Mouse (Mus musculus): ENCODE results near the gene Slc2a12. TPM values are rescaled to one million over a fixed set of nuclear protein-coding genes. Genes with fewer than 3 reads are reported as not detected.
A peak's percentile ranks its signal among the peaks of the same experiment; 100 is the strongest.

Gene Slc2a12
- polyA plus RNA-seq, 1 experiment from 2014 or later, result 6.8 TPM

DNA sequence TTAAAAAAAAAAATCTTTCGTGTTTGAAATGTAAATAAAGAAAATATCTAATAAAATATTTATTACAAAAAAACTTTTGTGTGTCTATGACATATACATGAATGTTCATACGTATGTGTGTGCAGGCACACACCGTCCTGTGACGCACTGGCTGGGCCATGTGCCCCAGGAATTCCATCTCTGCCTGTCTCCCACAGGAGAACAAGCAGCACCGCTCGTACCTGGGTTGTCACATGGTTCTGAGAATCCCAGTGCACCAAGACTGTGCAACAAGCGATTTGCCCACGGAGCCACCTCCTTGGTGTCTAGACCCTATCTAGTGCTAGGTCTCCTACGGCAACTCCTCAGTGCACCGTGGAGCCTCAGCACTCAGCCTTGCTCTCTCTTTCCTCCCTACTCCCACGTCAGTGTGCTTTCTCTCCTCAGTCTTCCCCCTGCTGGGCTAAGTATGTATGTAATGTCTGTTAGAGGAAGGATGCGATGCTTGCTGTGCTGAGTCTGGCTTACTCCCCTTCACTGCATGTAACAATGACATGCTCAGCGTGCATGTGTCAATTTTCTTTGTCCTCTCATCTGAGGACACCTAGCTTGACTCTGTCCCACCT lies 65.5 kb downstream of the Slc2a12 start:
- H3K36me3 ChIP-seq, result peaks cover 48% of the 10 kb centered on the region
- H3K9me3 ChIP-seq, result no peaks in the 10 kb centered on the region
- no peak overlapping the region for H3K4me2 ChIP-seq
- no peak overlapping the region for H3K27ac ChIP-seq (replicated peaks)
- WGBS, result 73% methylated on average over 13 of the region's 13 CpGs
- H3K4me3 ChIP-seq, result no peak overlapping the region
- ATAC-seq (ENCODE audit: low FRiP score, low read depth), result no peak
- H3K4me1 ChIP-seq (replicated peaks), result no peaks in the 10 kb centered on the region
- H3K27me3 ChIP-seq, result no peaks in the 10 kb centered on the region
- H3K9ac ChIP-seq, result no peak overlapping the region

DNA sequence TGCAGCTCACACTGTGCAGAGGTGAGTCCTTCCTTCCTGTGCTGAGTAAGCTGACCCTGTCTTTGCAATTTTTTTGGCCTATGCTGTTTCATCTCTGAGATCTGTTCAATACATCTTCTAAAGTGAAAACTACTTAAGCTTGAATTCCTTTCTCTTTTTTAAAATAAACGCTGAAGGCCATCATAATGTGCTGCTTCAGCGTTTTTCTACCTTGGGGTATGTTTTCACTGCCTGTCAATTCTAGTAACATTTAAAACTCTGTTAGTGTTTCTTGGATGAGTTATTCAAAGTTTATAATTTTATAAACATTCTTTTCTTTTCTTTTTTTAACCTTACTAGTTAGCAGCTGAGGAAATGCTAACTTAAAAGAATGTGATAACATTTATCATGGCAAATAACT lies 68.1 kb downstream of the Slc2a12 start:
- H3K27ac ChIP-seq (replicated peaks), result no peak overlapping the region
- ATAC-seq (ENCODE audit: low FRiP score, low read depth), result no peak
- H3K9ac ChIP-seq, result no peak overlapping the region
- no peak overlapping the region for H3K4me2 ChIP-seq
- H3K9me3 ChIP-seq, result no peaks in the 10 kb centered on the region
- no peaks in the 10 kb centered on the region for H3K4me1 ChIP-seq (replicated peaks)
- H3K36me3 ChIP-seq, result peaks cover 24% of the 10 kb centered on the region
- H3K27me3 ChIP-seq, result no peaks in the 10 kb centered on the region
- 88% methylated on average over 2 of the region's 2 CpGs for WGBS
- H3K4me3 ChIP-seq, result no peak overlapping the region

DNA sequence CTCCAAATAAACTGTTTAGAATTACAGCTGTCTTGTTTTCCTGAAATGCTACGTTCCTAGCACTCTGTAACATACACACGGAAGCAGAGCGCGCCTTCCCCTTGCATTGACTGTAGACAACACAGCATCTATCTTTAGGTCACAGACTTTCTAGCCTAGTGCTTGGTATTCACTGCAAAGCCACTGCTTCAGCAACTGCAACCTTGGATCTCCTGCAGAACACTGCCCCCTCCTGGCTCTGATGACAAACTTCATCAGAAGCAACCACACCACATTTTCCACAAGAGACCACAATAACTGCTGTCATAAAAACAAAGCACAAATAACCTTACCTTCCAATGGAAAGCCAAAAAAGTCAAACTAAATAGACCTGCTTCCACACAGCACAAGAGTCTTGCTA lies 69.7 kb downstream of the Slc2a12 start:
- H3K27ac ChIP-seq (replicated peaks), result no peak overlapping the region
- H3K9me3 ChIP-seq, result no peaks in the 10 kb centered on the region
- peak; percentile 40; the same call in 1 of the 2 replicates for ATAC-seq (ENCODE audit: low FRiP score, low read depth)
- peaks cover 9% of the 10 kb centered on the region; the same call in 1 of the 2 replicates for H3K36me3 ChIP-seq
- H3K4me1 ChIP-seq (replicated peaks), result peaks cover 4% of the 10 kb centered on the region; the same call in 1 of the 2 replicates
- H3K4me2 ChIP-seq, result no peak overlapping the region
- H3K9ac ChIP-seq, result no peak overlapping the region
- 69% methylated on average over 4 of the region's 4 CpGs for WGBS
- no peak overlapping the region for H3K4me3 ChIP-seq
- H3K27me3 ChIP-seq, result no peaks in the 10 kb centered on the region

DNA sequence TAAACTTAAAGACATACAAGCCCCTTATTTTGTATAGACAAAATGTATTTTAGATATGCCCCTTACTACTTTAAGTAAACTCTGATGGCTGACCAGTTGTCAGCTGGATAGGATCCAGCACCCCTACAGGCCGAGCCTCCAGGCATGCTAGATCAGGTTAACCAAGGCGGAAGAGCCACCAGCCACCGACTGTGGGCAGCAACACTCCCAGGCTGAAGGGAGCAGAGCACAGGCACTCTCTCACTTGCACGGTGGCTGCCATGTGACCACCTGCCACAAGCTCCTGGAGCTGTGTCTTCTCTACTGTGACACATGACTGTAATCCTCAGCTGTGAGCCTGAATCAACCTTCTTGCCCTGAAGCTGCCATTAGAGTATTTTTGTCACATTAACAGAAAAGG lies 73.7 kb downstream of the Slc2a12 start:
- no peaks in the 10 kb centered on the region for H3K36me3 ChIP-seq
- H3K9me3 ChIP-seq, result no peaks in the 10 kb centered on the region
- no peak overlapping the region for H3K4me3 ChIP-seq
- H3K27ac ChIP-seq (replicated peaks), result no peak overlapping the region
- H3K9ac ChIP-seq, result no peak overlapping the region
- WGBS, result 45% methylated on average over 4 of the region's 4 CpGs
- no peak overlapping the region for H3K4me2 ChIP-seq
- H3K27me3 ChIP-seq, result no peaks in the 10 kb centered on the region
- H3K4me1 ChIP-seq (replicated peaks), result peaks cover 6% of the 10 kb centered on the region; the same call in 1 of the 2 replicates
- ATAC-seq (ENCODE audit: low FRiP score, low read depth), result no peak

DNA sequence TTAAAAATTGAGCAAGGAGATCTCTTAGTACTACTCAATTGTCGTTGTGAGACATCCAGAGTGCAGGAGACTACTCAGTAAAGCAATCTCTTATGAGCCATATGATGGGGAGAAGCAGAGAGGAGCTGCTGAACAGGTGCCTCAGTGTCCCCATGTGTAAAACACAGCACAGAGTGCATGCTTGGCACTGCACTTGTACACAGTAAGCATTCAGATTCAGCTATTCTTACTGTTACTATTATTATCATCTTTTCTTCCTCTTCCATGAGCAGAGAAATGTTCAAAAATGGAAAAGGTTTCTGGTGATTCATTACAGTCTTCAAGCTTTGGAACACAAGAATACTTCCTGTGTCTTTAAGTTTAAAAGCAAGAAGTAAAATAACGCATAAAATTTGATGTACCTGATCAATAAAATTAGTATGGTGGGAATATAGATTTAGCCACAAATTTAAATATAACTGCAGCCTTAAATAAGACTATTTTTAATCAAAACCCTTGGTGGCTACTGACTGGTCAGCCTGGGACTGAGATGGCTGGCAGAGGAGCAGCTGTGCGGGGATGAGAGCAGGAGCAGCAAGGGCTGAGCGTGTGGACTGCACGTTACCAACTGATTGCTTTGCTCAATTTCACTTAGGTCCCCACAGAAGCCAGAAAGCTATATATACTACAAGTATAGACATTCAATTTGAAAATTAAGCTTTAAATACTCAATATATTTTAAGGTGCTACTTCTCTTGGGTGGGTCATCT lies 76.1 kb downstream of the Slc2a12 start:
- no peaks in the 10 kb centered on the region for H3K9me3 ChIP-seq
- H3K9ac ChIP-seq, result no peak overlapping the region
- 90% methylated on average over 5 of the region's 5 CpGs for WGBS
- H3K36me3 ChIP-seq, result no peaks in the 10 kb centered on the region
- H3K4me1 ChIP-seq (replicated peaks), result peaks cover 6% of the 10 kb centered on the region; the same call in 1 of the 2 replicates
- no peak overlapping the region for H3K4me2 ChIP-seq
- no peak overlapping the region for H3K27ac ChIP-seq (replicated peaks)
- H3K4me3 ChIP-seq, result no peak overlapping the region
- H3K27me3 ChIP-seq, result no peaks in the 10 kb centered on the region
- no peak for ATAC-seq (ENCODE audit: low FRiP score, low read depth)

DNA sequence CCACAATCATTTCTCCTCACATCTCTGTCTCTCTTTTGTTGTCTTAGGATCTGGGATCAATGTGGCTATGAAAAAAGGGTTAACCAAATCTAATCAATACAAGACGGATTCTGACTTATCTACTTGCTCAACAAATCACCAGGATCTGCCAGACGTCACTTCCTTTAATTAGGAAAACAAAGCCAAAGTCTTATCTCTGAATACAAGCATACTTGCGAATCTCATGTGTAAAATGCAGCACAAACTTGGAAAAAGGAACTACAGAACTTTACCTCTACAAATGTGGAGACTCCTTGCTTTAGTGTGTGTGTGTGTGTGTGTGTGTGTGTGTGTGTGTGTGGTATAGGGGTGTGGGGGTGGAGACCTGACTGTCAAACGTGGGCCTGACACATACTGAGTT lies 80.4 kb downstream of the Slc2a12 start:
- H3K4me1 ChIP-seq (replicated peaks), result peaks cover 38% of the 10 kb centered on the region
- no peak for ATAC-seq (ENCODE audit: low FRiP score, low read depth)
- H3K9ac ChIP-seq, result no peak overlapping the region
- no peaks in the 10 kb centered on the region for H3K27me3 ChIP-seq
- no peak overlapping the region for H3K27ac ChIP-seq (replicated peaks)
- H3K4me3 ChIP-seq, result no peak overlapping the region
- no peaks in the 10 kb centered on the region for H3K36me3 ChIP-seq
- no peaks in the 10 kb centered on the region for H3K9me3 ChIP-seq
- no peak overlapping the region for H3K4me2 ChIP-seq
- WGBS, result 70% methylated on average over 4 of the region's 4 CpGs

DNA sequence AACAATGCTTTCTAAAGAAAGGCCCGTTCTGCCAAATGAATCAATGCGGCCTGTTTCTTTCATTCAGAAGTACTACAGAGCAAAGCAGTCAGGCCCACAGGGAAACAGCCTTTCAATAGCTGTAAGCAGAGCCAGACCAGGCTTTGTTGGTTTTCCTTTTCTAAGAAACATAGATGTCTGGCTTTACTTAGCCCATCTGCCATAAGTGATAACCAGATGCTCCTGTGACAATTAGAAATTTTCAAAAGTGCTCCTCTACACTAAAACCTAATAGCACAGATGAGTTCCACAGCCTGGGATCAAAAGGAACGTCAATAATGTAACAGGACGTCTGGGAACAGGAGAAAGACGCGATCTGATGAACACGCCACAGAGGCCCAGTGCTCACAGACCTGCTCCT lies 81.5 kb downstream of the Slc2a12 start:
- Histone ChIP-seq H3K4me2 (no peak overlapping the region), H3K27me3 (no peaks in the 10 kb centered on the region), H3K9me3 (no peaks in the 10 kb centered on the region), H3K9ac (no peak overlapping the region), H3K36me3 (no peaks in the 10 kb centered on the region), H3K4me3 (no peak overlapping the region), H3K27ac (replicated peaks) (no peak overlapping the region), H3K4me1 (replicated peaks) (peaks cover 37% of the 10 kb centered on the region)
- ATAC-seq (ENCODE audit: low FRiP score, low read depth), result no peak
- WGBS, result 53% methylated on average over 7 of the region's 7 CpGs

DNA sequence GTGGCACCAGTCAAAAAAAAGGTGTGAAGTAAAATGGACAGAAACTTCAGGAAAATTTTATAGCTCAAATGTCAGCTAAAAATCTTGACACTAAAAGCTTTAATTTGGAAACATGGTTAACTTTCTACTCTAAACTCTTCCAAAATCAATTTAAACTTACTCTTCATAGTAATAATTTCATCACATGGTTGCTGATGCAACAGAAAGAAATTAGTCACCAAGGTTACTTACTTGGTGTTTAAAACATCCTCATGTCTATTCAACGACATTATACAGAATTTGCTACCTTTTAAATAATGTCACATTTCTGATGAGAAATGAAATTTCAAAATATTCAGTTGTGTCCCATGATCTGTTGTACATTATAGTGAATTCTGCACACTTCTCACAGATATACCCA lies 83.4 kb downstream of the Slc2a12 start:
- Histone ChIP-seq H3K9ac (no peak overlapping the region), H3K36me3 (no peaks in the 10 kb centered on the region), H3K4me3 (no peak overlapping the region), H3K9me3 (no peaks in the 10 kb centered on the region), H3K27ac (replicated peaks) (no peak overlapping the region), H3K4me2 (no peak overlapping the region), H3K4me1 (replicated peaks) (peaks cover 44% of the 10 kb centered on the region), H3K27me3 (no peaks in the 10 kb centered on the region)
- 78% methylated on average over 1 of the region's 1 CpGs for WGBS
- ATAC-seq (ENCODE audit: low FRiP score, low read depth), result no peak

DNA sequence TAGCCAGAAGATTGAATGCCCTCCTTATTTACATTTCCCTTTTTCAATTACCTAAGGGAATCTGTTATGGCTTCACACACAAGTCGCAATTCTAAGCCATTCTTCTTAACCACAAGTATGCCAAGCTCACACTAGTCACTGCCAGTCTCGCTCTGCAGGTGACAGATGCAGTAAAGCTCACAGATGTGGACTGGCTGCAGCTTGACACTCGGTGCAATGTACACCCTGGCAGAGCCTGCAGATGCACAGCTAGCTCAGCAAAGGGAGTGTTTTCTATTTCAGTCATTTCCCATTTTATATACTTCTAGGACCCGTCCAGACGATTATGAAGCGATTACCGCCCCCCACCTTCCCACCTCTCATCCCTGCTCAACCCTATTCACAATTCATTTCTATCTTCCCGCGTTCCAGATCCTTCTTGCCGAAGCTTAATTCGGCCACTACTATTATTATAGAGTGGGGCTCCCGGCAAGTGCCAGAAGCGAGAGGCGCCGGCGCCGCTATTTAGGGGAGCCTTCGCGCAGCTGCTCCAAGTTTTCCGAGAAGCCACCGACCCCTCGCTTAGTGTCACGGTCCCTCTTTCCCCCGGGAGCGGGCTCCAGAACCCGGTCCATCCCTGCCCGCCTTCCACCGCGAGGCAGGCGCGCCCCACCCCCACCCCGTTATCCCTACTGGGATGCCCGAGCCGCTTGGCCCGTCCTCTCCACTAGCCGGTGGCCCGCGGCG lies 85.6 kb downstream of the Slc2a12 start:
- Histone ChIP-seq H3K9me3 (no peaks in the 10 kb centered on the region), H3K4me3 (peak overlapping the region; percentile 97), H3K27ac (replicated peaks) (peak overlapping the region; percentile 96), H3K27me3 (no peaks in the 10 kb centered on the region), H3K36me3 (no peaks in the 10 kb centered on the region), H3K4me1 (replicated peaks) (peaks cover 44% of the 10 kb centered on the region), H3K9ac (peak overlapping the region; percentile 94), H3K4me2 (peak overlapping the region; percentile 71)
- peak; percentile 71 for ATAC-seq (ENCODE audit: low FRiP score, low read depth)
- under 1% methylated on average over 35 of the region's 39 CpGs for WGBS

DNA sequence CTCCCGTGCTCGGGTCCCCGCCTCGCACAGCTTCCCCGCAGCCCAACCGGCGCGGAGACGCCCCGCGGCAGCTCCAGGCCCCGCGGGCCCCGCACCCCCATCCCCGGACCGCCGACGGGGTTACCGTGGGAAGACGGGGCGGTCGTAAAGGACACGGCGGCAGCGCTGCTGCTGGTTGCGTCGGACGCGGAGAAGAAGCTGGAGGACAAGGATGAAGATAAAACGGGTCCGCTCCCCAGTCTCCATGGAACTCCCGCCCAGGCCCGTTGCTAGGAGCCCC lies 86.1 kb downstream of the Slc2a12 start:
- H3K27ac ChIP-seq (replicated peaks), result peak overlapping the region; percentile 96
- H3K27me3 ChIP-seq, result no peaks in the 10 kb centered on the region
- peaks cover 44% of the 10 kb centered on the region for H3K4me1 ChIP-seq (replicated peaks)
- peak overlapping the region; percentile 94 for H3K9ac ChIP-seq
- no peak for ATAC-seq (ENCODE audit: low FRiP score, low read depth)
- no peaks in the 10 kb centered on the region for H3K36me3 ChIP-seq
- H3K4me3 ChIP-seq, result peak overlapping the region; percentile 97
- WGBS, result under 1% methylated on average over 33 of the region's 33 CpGs
- peak overlapping the region; percentile 71 for H3K4me2 ChIP-seq
- H3K9me3 ChIP-seq, result no peaks in the 10 kb centered on the region

DNA sequence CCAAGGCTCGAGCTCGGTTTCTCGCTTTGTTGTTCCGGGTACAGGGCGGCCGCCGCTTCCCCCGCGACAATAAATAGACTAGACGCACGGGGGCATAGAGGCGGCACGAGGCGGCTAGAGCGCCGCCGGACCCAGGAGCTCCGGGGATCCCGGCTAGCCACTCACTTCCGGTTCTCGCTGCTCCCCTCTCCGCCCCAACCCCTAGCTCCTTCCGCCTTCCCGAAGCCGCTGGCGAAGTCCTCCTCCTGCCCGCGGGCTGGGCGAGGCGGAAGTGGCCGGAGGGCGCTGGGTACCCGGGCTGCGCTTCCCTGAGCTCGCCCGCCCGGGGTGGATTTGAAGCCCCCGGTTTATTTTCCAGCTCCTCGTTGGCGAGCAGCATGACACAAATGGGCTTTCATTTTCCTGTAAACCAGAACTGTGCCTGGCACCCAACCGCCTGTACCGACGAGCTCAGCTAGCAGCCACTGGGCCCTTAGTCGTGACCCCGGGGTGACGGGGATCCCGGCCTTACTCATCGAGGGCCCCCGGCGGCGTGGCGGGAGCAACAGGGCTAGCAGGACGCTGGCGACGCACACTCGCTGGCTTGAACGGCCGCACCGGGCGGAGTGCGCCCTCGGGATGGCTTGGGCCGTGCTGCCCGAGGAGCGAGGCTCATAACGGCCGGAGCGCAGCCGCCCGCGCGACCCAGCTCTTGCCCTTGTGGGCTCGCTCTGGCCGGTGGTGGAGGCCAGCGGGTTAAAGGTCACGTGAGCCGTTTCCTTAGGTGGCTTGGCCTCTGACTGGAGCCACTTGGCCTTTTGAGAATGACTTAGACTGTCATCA lies 86.7 kb downstream of the Slc2a12 start, which contains the start of gene Tbpl1:
TSS of gene Tbpl1 (minus strand) at position 667 of the 822 bp plus-strand sequence.
- Histone ChIP-seq H3K4me3 (peak within 1 kb of the TSS; percentile 97), H3K4me2 (peak within 1 kb of the TSS; percentile 90), H3K9me3 (no peaks in the 10 kb centered on the region), H3K9ac (peak within 1 kb of the TSS; percentile 94), H3K36me3 (no peaks in the 10 kb centered on the region), H3K27me3 (no peaks in the 10 kb centered on the region), H3K4me1 (replicated peaks) (peaks cover 40% of the 10 kb centered on the region), H3K27ac (replicated peaks) (peak within 1 kb of the TSS; percentile 96)
- peak; percentile 98 for ATAC-seq (ENCODE audit: low FRiP score, low read depth)
- WGBS, result under 1% methylated on average over 75 of the region's 77 CpGs

Data from hindbrain, embryonic 15.5 days (tissue).